Mouse (Mus musculus): ENCODE measurements around the gene Tns4.

- no peak for TF ChIP-seq CTCF (IDR thresholded peaks at IDR 0.05 in 2 of 3, conservative IDR thresholded peaks at IDR 0.05 in 1 of 3; ENCODE audit: control insufficient read depth in 1 of 3, insufficient read depth in 1 of 3, low read depth in 2 of 3, low read length in 3 of 3, poor library complexity in 1 of 3, severe bottlenecking in 1 of 3)
- TF ChIP-seq ZC3H11A (IDR thresholded peaks at IDR 0.05; ENCODE audit: low read depth, low read length) = no peak
- TF ChIP-seq ELF1 (IDR thresholded peaks at IDR 0.05; ENCODE audit: low read depth, low read length) = no peak
- TF ChIP-seq RAD21 (IDR thresholded peaks at IDR 0.05; ENCODE audit: low read depth, low read length) = no peak
- TF ChIP-seq MEF2A (IDR thresholded peaks at IDR 0.05; ENCODE audit: extremely low read depth, insufficient replicate concordance, low read depth, low read length, poor library complexity, severe bottlenecking) = no peak
- TF ChIP-seq CHD2 (IDR thresholded peaks at IDR 0.05; ENCODE audit: low read length) = no peak
- TF ChIP-seq POLR2A (IDR thresholded peaks at IDR 0.05; ENCODE audit: control insufficient read depth in 1 of 2, insufficient read depth in 1 of 2, low read depth in 1 of 2, low read length in 2 of 2, poor library complexity in 1 of 2) = no peak
- TF ChIP-seq USF1 (IDR thresholded peaks at IDR 0.05; ENCODE audit: low read depth, low read length) = no peak
- TF ChIP-seq EP300 (IDR thresholded peaks at IDR 0.05; ENCODE audit: low read depth in 1 of 2, low read length in 2 of 2) = no peak
- TF ChIP-seq ETS1 (IDR thresholded peaks at IDR 0.05; ENCODE audit: low read depth, low read length) = no peak
- no peak for TF ChIP-seq MAZ (IDR thresholded peaks at IDR 0.05; ENCODE audit: low read depth, low read length)
Measured at GRCm38 (mm10) chr11:99062661-99063060, 26.4 kb downstream of the Tns4 start.
